Mouse (Mus musculus) fat pad, adult 2 months (tissue): ENCODE results near the gene Tbccd1.

ENCODE experiments used
- DNase-seq: peaks from one replicate; pipeline ENCODE4 v3.0.0-alpha.2; 2011; ENCODE audit warnings: low read depth, low spot score; ENCODE audit errors: extremely low read depth

The Tbccd1 gene

DNA sequence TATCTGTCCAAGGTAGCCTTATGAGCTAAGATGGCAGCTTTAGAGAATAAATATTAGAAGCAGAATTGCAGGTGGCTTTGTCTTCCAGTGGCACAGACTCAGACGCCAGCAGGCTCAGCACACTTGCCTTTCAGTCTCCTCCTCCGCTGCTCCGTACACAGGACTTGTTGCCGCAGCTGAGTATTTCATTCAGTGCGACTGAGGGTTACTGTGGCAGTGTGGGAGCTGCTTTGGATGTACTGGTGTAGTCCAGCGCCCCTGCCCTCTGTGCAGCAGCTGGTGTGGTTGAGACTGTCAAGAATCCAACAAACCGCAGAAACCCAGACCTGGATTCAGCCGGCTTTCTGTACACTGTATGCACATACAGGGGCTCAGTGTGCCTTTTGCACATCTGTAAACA is 14.9 kb upstream of the Tbccd1 start:
- no peak for DNase-seq

GRCm38 (mm10) chr16:22856773-22857172 is 696 bp downstream of the Tbccd1 start:
- no peak for DNase-seq

DNA sequence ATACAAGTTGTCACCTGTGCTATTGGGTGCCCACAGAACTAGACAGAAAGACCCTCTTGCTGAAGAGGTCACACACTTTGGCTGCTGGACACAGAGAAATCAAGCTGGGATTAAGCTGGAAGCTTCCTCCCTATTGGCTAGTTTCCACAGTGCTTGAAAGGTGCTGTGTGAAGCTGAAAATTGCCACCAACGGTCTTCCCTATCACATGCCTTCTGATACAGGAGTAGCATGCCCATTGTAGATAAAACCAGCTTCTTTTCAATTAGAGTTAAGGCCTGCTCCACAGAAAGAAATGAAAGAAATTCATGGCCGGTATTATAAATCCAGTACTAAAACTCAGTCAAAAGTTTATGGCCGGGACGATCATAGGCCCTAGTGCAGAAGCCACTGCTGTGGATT is 4.8 kb downstream of the Tbccd1 start:
- no peak for DNase-seq

DNA sequence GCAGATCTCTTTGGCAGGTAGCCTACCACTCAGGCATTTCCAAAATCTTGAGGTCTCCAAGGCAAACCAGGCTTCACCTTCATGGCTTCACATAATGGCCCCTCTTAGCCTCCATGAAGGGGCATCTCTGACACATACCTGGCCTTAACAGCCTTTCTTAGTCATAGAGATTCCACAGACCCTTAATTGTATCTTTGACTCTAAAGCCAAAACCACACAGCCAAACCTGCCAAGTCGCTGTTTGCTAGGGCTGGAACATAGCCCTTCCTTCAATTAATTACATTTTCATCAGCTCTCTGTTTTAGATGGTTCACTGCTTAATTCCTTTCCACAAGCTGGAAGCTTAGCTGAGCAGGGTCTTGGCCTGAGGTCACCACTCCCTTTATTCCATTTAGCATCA is 9.1 kb downstream of the Tbccd1 start:
- DNase-seq: no peak

- DNase-seq: no peak
Measured at GRCm38 (mm10) chr16:22847686-22848085, 9.8 kb downstream of the Tbccd1 start.

DNA sequence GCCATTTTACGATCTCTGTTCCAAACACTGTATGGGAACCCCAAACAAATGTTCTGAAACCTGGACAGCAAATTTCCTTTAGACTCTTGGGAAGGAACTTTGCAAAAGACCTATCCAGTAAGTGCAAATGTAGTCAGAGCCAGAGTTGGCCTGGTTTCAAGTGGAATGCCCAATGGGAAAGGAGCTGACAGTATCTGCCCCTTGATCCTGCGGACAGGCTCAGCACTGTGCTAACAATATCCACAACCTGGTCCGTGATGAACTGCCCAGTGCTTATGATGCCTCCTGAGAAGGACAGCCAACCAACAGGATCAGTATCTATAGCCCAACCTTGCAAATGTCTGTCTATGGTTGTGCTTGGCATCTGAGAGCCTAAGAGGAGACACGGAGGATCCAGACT is 12.0 kb downstream of the Tbccd1 start:
- no peak for DNase-seq

GRCm38 (mm10) chr16:22844834-22845233 is 12.6 kb downstream of the Tbccd1 start:
- DNase-seq: no peak

DNA sequence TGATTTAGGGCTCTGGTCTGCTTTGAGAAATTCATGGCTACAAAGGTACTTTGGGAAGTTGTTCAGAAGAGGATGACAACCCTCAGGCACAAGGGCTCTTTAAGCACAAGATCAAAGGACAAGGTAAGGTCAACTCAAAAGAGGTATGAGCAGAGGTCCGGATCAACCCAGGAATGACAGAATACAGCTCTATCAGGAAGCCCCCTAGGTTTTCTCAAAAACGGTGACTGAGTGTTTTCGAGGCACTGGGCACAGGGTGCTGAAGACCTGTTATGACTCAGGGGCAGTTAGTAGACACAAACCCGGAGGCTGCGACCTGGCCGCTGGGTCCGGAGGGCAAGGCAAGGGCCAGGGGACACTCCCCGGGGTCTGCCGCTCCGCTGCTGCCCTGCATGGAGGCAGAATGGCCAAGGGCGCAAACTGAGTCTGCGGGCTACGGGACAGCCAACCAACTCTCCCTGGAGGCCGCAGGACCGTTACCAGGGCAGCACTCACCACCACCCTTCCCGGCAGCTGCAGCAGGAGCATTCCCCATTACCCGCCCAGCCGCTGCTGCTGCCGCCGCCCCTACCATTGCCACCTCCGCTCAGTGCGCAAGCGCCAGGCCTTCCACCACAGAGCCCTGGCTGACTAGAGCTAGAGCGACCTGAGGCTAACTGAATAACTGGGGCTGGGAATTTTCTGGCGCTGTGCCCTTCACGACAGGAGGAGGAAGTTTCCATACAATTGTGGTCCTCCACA is 13.2 kb downstream of the Tbccd1 start:
- DNase-seq: no peak

DNA sequence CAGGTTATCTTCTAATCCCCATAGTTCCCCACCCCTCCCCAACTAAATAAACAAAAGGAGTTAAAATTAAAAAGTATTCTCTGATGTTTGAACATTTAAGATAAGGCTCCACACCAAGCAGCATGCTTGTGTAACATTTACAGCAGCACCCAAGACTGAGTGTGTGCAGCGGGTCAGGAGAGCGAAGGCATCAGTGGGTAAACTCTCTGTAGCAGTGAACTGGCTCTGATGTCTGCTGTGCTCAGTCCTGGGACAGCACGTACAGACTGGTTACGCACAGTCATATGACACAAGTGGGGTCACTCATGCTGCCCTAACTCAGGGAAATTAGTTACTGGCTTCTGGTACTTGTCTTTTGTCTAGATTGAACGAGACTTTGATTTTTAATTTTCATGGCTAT is 14.6 kb downstream of the Tbccd1 start:
- no peak for DNase-seq

DNA sequence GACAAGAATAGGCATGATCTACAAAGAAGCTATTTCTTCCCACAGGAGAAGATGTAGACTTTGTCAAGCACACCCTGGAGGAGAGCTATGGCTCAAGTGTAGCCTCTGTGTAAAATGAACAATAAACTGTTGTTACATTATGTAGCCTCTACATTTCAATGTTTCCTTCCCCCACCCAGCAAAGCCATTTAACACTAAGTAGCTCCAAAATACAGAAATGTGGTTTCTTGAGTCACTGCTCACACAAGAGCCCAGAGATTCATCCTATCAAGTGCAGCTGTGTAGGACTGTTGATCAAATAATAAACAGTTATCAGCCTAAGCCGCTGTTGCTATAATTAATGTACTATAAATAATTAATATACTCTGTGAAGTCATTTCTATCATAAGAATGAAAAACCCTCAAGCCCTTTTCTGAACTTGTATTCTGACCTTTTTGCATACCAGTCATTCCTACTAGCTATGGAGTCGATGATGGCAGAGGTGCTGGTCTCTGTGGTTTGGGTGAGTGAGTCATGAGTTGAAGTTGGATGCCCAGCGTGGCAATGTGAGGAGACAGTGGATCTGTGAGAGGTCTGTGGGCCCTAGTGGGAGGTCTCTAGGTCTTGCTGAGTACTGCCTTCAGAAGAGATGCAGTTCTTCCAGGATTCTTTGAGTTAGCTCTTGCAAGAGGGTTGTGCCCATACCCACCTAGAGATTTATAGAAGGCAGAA is 18.2 kb downstream of the Tbccd1 start:
- DNase-seq: no peak

DNA sequence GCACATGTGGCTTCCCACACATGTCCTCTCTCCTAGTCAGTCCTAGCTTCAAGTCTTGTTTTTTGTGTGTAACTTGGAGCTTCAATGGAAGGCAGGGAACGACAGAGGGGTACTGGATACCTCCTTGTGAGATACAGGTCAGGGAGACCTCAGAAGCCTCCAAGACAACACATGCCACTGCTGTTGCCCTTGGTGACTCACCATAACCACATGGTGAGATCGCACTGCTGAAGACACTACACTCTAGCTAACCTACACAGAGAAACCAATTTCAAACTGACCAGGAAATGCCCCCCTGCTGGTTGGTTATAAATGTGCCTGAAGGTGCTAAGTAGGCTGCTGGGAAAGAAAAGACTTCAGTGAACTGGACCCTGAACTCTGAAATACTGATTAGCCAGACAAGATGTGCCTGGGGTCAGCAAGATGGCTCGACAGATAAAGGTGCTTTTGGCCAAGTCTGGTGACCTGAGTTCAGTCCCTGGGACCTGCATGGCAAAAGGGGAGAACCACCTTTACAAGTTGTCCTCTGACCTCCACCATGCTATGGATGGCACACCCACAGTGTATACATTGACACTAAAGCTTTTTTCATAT is 24.4 kb downstream of the Tbccd1 start:
- no peak for DNase-seq

DNA sequence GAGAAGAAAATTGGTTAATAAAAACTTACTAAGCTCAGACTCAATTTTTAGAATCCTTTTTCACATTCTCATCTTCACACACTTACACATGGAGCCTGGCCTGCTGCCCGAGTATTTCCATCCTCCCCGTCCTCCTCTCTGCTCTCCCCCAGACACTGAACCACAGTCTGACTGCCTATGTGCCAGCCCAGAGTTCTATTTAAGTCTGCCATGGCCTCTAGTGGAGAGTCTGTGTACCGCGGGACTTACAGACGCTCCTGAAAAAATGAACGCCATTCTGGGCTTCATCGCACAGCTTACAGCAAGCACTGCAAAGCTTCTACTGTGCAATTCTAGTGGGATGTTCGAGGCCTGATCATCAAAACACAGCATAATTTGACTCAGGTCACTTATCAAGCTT is 36.7 kb downstream of the Tbccd1 start:
- no peak for DNase-seq

GRCm38 (mm10) chr16:22811477-22811876 is 46.0 kb downstream of the Tbccd1 start, which contains the start of gene Crygs:
Crygs (minus strand) TSS chr16:22811577.
- DNase-seq: no peak

DNA sequence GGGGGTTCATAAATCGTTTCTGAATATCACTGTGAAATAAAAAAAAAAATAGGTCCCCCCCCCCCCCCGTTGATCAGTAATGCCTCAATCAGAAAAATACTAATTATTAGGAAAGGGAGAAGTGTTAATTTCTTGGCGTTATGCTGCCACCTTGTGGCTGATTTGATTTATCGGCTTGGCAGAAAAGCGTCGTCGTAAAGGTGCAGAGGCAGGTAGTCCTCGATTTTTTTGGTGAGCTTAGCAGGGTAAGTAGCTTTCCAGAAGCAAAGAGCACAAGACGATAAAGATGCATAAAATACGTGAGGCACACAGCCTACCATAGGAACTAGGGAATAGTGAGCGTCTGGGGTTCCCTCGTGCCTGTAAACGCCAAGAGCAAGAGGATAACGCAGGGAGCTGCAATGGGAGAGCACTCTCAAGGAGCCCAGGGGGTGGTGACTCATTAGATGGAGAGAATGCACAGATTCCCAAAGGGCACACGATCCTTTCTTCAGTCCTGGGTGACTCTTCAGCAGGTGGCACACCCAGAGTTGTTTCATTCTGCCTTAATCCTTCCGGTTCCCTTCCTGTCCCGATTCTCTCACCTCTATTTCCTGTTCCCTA is 49.9 kb downstream of the Tbccd1 start:
- peak; percentile 10 for DNase-seq

- no peak for DNase-seq
Measured at GRCm38 (mm10) chr16:22802786-22803185, 54.7 kb downstream of the Tbccd1 start.

GRCm38 (mm10) chr16:22800849-22801109 is 56.7 kb downstream of the Tbccd1 start:
- DNase-seq: no peak

DNA sequence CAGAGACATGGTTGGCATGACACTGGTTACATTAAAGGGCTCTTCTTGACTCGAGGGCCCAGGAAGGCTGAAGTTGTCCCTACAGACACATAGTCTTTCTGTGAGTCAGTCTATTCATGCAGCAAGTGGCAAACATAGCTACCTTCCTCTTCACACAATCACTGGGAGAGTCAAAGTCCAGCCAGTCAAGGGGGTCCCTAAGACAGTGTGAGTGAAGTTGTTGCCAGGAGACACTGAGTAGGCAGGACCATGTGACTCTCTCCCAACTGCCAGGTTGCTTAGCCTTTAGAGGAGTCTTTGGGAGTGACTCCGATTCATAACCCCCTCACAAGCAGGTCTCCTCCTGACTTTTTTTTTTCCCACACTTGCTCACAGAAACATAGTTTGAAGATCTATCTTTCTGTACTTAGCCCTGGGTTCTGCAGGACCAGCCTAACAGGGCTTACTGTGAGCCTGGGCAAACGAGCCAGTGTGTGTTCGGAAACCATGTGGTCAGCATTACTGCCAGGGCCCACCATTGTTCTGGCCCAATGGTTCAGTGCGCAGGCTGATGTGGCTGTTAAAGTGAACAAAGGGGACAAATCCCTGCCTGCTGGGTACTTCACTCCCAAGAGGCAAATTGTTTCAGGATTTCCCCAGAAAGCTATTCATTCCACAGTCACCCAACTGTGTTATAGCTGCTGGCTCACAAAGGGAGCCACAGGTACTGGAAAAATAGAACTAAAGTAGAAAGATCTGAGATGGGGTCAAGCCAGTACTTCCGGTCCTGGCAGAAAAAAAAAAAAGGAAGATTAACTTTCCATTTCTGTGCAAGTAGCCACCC is 57.2 kb downstream of the Tbccd1 start:
- no peak for DNase-seq

GRCm38 (mm10) chr16:22798520-22798919 is 58.9 kb downstream of the Tbccd1 start:
- no peak for DNase-seq

DNA sequence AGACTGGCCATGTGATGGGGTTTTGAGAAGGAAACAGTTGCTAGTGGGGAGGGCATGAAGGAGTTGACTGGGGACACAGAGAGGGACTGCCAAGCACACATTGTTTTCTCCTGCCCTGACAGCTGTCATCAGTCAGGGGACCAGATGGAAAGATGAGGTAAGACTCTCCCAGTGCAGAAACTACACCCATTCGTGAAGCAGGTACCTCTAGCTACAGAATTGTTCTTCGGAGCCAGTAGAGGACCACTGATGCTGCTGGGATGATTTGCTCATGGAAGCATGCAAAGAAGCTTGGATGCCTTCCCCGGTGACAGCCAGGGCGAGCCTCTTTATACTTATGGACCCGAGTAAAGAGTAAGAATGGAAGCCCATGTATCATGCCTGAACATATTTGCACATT is 59.9 kb downstream of the Tbccd1 start:
- DNase-seq: no peak

GRCm38 (mm10) chr16:22795497-22795896 is 62.0 kb downstream of the Tbccd1 start:
- DNase-seq: no peak

DNA sequence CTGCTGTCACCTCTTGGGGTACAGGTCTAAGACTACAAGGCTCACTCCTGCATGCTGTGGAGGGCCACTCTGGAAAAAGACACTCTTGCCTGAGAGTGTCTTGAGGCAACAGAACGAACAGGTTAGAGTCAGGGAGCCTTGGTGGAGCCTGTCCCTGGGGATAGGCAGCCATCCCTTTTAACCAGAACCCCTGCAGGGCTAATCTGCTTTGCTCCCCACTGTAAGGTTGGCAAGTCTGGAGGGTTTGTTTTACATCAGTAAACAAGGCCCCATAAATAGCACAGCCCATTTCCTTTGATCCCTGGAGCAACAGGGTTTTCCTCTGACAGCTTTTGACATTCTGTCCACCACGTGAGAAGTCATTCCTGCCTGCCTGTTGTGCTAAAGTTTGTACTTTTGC is 66.2 kb downstream of the Tbccd1 start:
- DNase-seq: no peak
